Mouse (Mus musculus) kidney, postnatal 4 days (tissue): ENCODE measurements around the gene Trim41.
"Not testable (repeated sequence)": the region's sequence is repeated elsewhere in the genome, so short reads cannot be mapped to it uniquely, and the experiment has no call there.

ENCODE experiments used
- DNase-seq, 2 experiments: peaks; one replicate each; pipeline ENCODE4 v3.0.0; 2021; ENCODE audit warnings: mixed read lengths in 2 of 2

The Trim41 gene

DNA sequence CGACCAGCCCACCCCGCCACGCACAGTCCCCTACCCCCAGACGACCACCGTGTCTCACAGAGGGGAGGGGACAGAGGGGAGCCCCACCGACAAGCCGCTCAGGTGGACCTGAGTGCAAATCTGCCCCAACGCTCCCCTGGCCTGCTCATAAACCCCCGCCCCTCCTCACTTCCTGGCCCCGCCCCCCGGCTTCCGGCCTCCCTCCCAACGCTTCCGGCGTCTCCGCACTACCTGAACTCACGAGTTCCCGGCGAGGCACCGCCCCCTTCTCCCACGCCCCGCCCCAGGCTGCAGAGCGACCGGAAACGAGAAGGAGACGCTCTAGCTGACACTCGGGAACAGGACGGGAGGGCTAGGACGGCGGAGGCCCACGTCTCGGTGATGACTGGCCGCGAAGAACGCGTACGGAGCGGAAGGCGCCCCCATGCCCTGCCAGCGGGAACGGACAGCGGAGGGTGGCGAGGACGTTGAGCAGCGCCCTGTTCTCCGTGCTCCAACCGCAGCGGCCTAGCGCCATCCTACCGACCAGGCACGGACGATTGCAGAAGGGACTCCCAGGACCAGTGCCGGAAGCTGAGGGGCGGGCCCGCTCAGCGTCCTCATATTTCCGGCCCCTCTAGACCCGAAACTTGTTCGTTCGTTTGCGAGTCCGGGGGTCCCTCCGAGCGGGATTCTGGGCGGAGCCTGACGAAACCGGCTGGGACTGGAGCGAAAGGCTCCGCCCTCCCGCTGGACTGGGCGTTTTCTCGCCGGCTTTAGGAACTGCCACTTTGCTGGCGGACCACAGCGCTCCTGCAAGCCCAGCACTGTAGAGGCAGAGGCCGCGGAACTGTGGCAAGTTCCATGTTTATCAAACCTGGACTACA is at the start of gene Trim41:
Trim41 (minus strand) TSS at position 554 of the 866 bp plus-strand sequence.
- peak; percentile 99 to 100 for DNase-seq

DNA sequence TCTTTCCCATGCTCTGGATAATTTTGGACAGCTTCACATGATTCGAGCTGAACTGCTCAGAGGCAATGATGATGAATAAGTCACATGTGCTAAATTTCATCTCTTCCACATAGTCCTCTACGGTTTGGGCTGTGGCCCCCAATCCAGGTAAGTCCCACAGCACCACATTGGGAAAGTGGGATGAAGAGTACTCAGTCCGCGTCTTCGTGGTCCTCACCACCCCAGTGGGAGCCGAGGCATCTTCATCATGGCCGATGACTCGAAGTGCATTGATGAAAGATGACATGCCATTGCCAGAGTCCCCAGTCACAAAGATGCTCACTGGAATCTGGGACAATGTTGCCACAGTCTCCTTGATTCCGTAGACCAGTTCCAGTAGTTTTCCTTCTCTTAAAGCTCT is 49.3 kb upstream of the Trim41 start:
- no peak for DNase-seq

GRCm38 (mm10) chr11:48863808-48864207 is 46.7 kb upstream of the Trim41 start:
- DNase-seq, result no peak

DNA sequence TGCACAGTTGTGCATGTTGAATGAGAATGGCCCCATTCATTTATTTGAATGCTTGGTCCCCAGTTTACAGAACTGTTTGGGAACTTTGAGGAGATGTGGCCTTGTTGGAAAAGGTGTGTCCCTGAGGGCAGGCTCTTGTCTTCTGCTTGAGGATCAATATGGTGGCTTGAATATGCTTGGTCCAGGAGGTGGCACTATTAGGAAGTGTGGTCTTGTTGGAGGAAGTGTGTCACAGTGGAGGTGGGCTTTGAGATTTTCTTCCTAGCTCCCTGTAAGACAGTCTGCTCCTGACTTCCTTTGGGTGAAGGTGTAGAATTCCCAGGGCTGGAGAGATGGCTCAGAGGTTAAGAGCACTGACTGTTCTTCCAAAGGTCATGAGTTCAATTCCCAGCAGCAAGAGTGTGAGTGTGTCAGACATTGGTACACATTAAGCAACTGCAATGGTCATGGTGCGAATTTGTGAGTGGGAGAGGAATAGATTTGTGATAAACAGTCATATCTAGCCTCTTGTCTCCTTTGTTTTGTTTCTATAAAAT is 45.7 kb upstream of the Trim41 start:
- no peak for DNase-seq

DNA sequence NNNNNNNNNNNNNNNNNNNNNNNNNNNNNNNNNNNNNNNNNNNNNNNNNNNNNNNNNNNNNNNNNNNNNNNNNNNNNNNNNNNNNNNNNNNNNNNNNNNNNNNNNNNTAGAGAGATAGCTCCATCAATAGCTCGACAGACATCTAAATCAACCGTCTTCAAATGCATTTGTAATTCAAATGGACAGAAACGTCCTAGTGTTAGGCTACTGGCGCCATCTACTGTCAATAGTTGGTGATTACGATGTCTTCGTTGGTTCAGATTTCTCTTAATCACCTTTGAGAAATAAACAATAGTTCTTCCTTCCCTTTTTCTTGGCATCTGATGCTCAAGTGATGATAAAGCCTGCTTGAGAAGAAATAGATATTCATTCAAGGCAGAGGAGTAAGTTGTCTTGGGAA is 41.9 kb upstream of the Trim41 start:
- DNase-seq, result peak in 1 of 2 experiments; percentile 66

- peak; percentile 84 to 89 for DNase-seq
Measured at GRCm38 (mm10) chr11:48853474-48854180, 36.5 kb upstream of the Trim41 start.

GRCm38 (mm10) chr11:48852624-48853473 is 35.7 kb upstream of the Trim41 start:
- no peak for DNase-seq

GRCm38 (mm10) chr11:48852190-48852589 is 35.0 kb upstream of the Trim41 start:
- no peak for DNase-seq

GRCm38 (mm10) chr11:48851270-48851995 is 34.3 kb upstream of the Trim41 start:
- no peak for DNase-seq

GRCm38 (mm10) chr11:48850240-48850639 is 33.1 kb upstream of the Trim41 start:
- DNase-seq, result no peak

DNA sequence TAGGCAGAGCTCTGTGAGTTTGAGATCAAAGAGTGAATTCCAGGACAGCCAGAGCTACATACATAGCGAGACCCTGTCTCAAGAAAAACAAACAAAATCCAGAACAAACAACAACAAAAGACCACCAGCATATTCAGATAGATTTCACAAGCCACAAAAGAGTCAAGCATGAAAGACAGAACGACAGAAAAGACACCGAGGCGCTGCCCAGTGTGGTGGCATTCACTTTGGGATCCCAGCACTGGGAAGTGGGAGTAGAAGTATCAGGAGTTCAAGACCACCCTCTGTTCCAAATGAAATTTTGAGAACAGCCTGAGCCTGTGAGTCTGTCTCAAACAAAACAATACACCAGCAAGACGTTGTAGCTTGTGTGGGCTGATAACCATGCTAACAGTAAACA is 29.7 kb upstream of the Trim41 start:
- no peak for DNase-seq

DNA sequence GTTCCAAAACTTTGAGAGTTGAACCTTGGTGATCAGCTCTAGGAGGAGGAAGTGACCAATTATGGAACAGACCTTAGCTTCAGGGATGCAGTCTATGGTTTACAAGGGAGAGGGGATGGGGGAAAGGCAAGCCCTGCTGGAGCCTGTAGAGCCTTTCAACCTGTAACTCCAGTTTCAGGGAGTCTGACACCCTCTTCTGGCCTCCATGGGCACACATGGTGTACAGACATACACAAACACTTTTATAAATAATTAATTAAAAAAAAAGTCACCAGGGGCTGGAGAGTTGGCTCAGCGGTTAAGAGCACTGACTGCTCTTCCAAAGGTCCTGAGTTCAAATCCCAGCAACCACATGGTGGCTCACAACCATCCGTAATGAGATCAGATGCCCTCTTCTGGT is 29.2 kb upstream of the Trim41 start:
- not testable (repeated sequence) for DNase-seq

GRCm38 (mm10) chr11:48845244-48845815 is 28.2 kb upstream of the Trim41 start:
- no peak for DNase-seq

GRCm38 (mm10) chr11:48844309-48844708 is 27.2 kb upstream of the Trim41 start:
- no peak for DNase-seq

DNA sequence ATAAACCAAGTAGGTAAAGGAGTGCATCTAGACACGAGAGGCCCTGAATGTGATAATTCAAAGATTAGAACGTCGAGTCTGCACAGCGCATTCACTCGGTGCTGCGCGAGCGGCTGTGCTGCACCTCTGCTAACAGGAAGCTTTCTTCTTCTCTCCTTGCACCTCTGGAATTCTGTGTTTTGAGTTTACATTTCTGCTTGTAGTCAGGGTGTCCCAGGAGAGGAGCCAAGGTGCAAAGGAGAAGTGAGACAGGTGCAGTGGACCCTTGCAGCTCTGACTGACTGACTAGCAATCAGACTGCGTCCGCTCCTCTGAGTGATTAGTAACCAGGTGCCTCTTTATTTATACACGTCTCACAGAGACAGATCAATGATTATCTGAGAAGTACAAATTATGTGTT is 26.0 kb upstream of the Trim41 start:
- DNase-seq, result peak; percentile 18 to 42

- DNase-seq, result no peak
Measured at GRCm38 (mm10) chr11:48842378-48842792, 25.2 kb upstream of the Trim41 start.

DNA sequence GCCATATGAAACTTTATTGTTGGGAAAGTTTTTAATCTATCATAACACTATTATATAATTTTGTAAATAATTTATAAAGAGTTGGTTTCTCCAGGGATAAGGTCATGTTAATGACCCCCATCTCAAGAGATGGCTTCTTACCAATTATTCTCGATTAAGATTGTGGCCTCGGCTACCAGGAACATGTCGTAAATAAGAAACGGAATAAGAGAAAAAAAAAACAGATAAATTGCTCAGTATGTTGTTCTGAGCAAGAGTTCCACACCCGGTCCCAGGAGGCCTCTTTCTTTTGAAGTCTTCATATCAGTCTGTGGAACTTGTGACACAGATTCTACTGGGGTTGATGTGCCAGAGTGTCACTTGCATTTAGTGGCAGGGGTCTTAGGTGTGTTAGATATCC is 24.1 kb upstream of the Trim41 start:
- DNase-seq, result no peak

DNA sequence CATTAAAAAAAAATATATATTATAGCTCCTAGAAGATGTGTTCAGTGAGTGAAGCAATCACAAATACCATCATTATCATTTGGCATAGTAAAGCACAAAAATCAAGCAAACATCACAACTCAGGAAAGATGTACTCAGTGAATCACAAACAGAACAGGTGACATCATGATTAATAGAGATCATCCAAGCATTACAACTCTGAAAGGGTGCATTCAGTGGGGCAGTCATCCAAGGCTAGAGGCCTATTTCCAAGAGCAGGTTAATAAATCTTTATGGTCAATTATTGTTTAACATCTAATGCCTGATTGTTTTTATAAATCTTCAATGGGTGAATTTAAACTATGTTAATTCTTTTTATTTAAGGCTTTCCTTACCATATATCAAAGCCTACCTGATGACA is 23.7 kb upstream of the Trim41 start:
- no peak for DNase-seq

GRCm38 (mm10) chr11:48838879-48839680 is 21.9 kb upstream of the Trim41 start:
- DNase-seq, result no peak

- DNase-seq, result peak in 1 of 2 experiments; percentile 39
Measured at GRCm38 (mm10) chr11:48838181-48838797, 21.1 kb upstream of the Trim41 start.
